ENCODE assay signal across 9 mouse cellular contexts in the genomic region with DNA sequence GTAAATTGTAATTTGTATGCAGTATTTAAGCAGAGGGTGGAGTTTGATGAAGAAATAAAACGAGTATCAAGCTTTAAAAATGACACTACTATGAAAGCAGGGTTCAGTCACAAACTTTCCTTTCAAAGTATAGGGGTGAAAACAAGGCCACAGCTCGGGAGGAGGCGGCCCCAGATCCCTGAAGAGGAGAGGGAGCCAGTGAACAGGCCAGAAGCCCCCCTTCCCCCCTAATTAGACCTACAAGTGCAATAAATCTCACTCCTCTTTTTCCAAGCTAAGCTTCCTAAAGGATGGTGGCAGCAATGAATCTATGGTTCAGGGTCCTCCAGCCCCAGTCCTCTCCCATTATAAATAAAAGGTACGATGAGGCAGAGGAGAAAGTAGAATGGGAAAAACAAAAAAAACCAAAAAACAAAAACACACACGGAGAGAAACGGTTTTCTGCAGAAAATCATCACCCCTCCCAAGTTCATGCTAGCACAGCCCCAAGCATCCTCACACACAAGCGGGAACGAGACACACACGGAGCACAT. TPM values are rescaled to one million over a fixed set of nuclear protein-coding genes. Genes with fewer than 3 reads are reported as not detected.
DNase-seq lines count a peak whose midpoint lies in the region; ATAC-seq and TF ChIP-seq lines count a peak whose summit lies in the region.
"Had no signal": no experiment of that assay in that cellular context is flagged by ENCODE, and none has a peak within 500 bp of the region (broad histone marks: within the 10 kb centered on the region; RNA-seq: fewer than 3 reads in every experiment).

No protein-coding gene starts in this region.

- peak overlapping the region; percentile 66 for H3K4me3 ChIP-seq in lung, postnatal 0 days (ENCODE audit: low read depth, low read length)
- peak overlapping the region; percentile 66 for H3K4me3 ChIP-seq in intestine, postnatal 0 days (ENCODE audit: low read depth, low read length)
- H3K4me3 ChIP-seq in olfactory bulb, adult 2 months (ENCODE audit: insufficient read depth, low read depth, low read length), result peak overlapping the region; percentile 80

- 11% methylated on average over 9 of the region's 9 CpGs for whole genome bisulfite sequencing in lung, postnatal 0 days
- 7% methylated on average over 9 of the region's 9 CpGs for WGBS in intestine, postnatal 0 days
- WGBS in olfactory bulb, adult 2 months, result 4% methylated on average over 9 of the region's 9 CpGs

- TF ChIP-seq CTCF in lung, postnatal 0 days (IDR thresholded peaks at IDR 0.05), result no peak
- no peak for TF ChIP-seq CTCF in intestine, postnatal 0 days (IDR thresholded peaks at IDR 0.05; ENCODE audit: low read depth)
- no peak for TF ChIP-seq CTCF in olfactory bulb, adult 2 months (IDR thresholded peaks at IDR 0.05; ENCODE audit: insufficient read depth, low read depth, low read length)

- peaks cover 26% of the 10 kb centered on the region for H3K27me3 ChIP-seq in lung, postnatal 0 days (replicated peaks; ENCODE audit: insufficient read depth, low read length)
- peaks cover 86% of the 10 kb centered on the region for H3K27me3 ChIP-seq in intestine, postnatal 0 days (replicated peaks; ENCODE audit: control insufficient read depth, insufficient read depth, low read length)

- no peak for ATAC-seq in lung, postnatal 0 days
- no peak for ATAC-seq in intestine, postnatal 0 days
- no peak for ATAC-seq in erythroid progenitor cell, adult 5-6 weeks (replicated peaks; ENCODE audit: low FRiP score, poor library complexity, severe bottlenecking)

- H3K27ac ChIP-seq in lung, postnatal 0 days (ENCODE audit: low read length), result no peak overlapping the region
- H3K27ac ChIP-seq in intestine, postnatal 0 days (ENCODE audit: low read depth, low read length), result no peak overlapping the region
- peak overlapping the region; percentile 86 for H3K27ac ChIP-seq in olfactory bulb, adult 2 months (ENCODE audit: insufficient read depth, low read depth, low read length)

- no peak for TF ChIP-seq POLR2A in olfactory bulb, adult 2 months (IDR thresholded peaks at IDR 0.05; ENCODE audit: insufficient read depth, low read depth, low read length)

- no peaks in the 10 kb centered on the region for H3K4me1 ChIP-seq in lung, postnatal 0 days (ENCODE audit: insufficient read depth, low read depth, low read length)
- H3K4me1 ChIP-seq in intestine, postnatal 0 days (replicated peaks; ENCODE audit: control insufficient read depth, insufficient read depth, low read length), result no peaks in the 10 kb centered on the region
- peaks cover 14% of the 10 kb centered on the region for H3K4me1 ChIP-seq in olfactory bulb, adult 2 months (ENCODE audit: control insufficient read depth, insufficient read depth, low read length)

- peak; percentile 48 for DNase-seq in adrenal gland, adult 2 months
- no peak for DNase-seq in adrenal gland, postnatal 25 days
- DNase-seq in lung, postnatal 0 days (ENCODE audit: low spot score), result no peak
- no peak for DNase-seq in lung, postnatal 36 days
- DNase-seq in gastrocnemius, postnatal 4 days (ENCODE audit: low spot score in 2 of 2), result no peak
- DNase-seq: thymus, adult 2 months had no signal

- TF ChIP-seq EP300 in lung, postnatal 0 days (IDR thresholded peaks at IDR 0.05), result no peak

- no peak overlapping the region for H3K9ac ChIP-seq in lung, postnatal 0 days (replicated peaks; ENCODE audit: low read depth)
- 0 out of 2 replicates have a peak overlapping the region, but pooled peaks have one; percentile 51 for H3K9ac ChIP-seq in intestine, postnatal 0 days (ENCODE audit: low read depth, low read length)

- H3K9me3 ChIP-seq in lung, postnatal 0 days (ENCODE audit: low read length), result no peaks in the 10 kb centered on the region
- no peaks in the 10 kb centered on the region for H3K9me3 ChIP-seq in intestine, postnatal 0 days (ENCODE audit: control insufficient read depth)

- peak overlapping the region; percentile 85 for H3K4me2 ChIP-seq in lung, postnatal 0 days (replicated peaks; ENCODE audit: low read depth, low read length)
- peak overlapping the region; percentile 86 for H3K4me2 ChIP-seq in intestine, postnatal 0 days (replicated peaks; ENCODE audit: low read depth)

- H3K36me3 ChIP-seq in lung, postnatal 0 days (ENCODE audit: insufficient read depth, low read length), result no peaks in the 10 kb centered on the region
- H3K36me3 ChIP-seq in intestine, postnatal 0 days (ENCODE audit: control insufficient read depth, insufficient read depth), result no peaks in the 10 kb centered on the region

RNA-seq across cellular contexts. Expression of gene Nr2f1, which starts 2.2 kb away (rescaled TPM):
- total RNA-seq in adrenal gland, adult 2 months (2021), result 10 to 100 TPM; 18.2 to 22.7 TPM
- 97.9 and 105 TPM in 2 replicates for polyA plus RNA-seq in adrenal gland, adult 2 months (2012; rRNA removed)
- 17.5 and 28.8 TPM in 2 replicates for total RNA-seq in adrenal gland, postnatal 25 days (2021)
- 3.6 and 4.0 TPM in 2 replicates for polyA plus RNA-seq in lung, postnatal 0 days (2015; fragmentation: Nextera tagmentation; extraction: Ambion mirVana)
- 0.82 and 1.0 TPM in 2 replicates for polyA plus RNA-seq in intestine, postnatal 0 days (2015; fragmentation: Nextera tagmentation; extraction: Ambion mirVana)
- polyA plus RNA-seq in olfactory bulb, adult 2 months (2012; ENCODE audit: insufficient read depth, insufficient read length, low replicate concordance, missing spikeins), result not detected in 2 replicates
- total RNA-seq in gastrocnemius, postnatal 4 days (2021), result 1 to 10 TPM; 3.0 to 3.5 TPM
- total RNA-seq in erythroid progenitor cell, adult 5-6 weeks (2015; ENCODE audit: low replicate concordance), result not detected in 2 replicates
- not detected in 2 replicates for total RNA-seq in erythroid progenitor cell, adult 5-6 weeks (2017; ENCODE audit: low replicate concordance)

Comparison
In these comparisons a context has a peak if more than half of its experiments do, and no peak if none do; other contexts are left out.
1. RNA of gene Nr2f1, which starts 2.2 kb away (total RNA-seq): 18.2 to 22.7 TPM in adrenal gland, adult 2 months, 17.5 to 28.8 TPM in adrenal gland, postnatal 25 days and 3.0 to 3.5 TPM in gastrocnemius, postnatal 4 days; not detected in erythroid progenitor cell, adult 5-6 weeks; every median in the first group is over 4 times any median in the second.
2. Peak in every context shown above with its lines, with median percentiles within 50 percentile points of each other: H3K4me3 ChIP-seq.